Mouse (Mus musculus) neural tube, embryonic 14.5 days (tissue): ENCODE results near the gene Coro2a. TPM values are rescaled to one million over a fixed set of nuclear protein-coding genes. Genes with fewer than 3 reads are reported as not detected.

Experiments
- ATAC-seq: fragments of 200-750 bp; cut with Nextera tagmentation; 2 replicates; pipeline ENCODE4 v1.8.0; 2017; ENCODE audit warnings: low read depth, mild to moderate bottlenecking, moderate TSS enrichment, moderate library complexity
- H3K27ac ChIP-seq: fragments of 300-500 bp; sonication (generic); 2 replicates; pipeline ENCODE4 v1.5.1; 2014; ENCODE audit warnings: low read depth, mild to moderate bottlenecking, control low read depth, low read length, moderate library complexity, mixed read lengths
- H3K27me3 ChIP-seq: fragments of 300-500 bp; sonication (generic); 2 replicates; pipeline ENCODE4 v1.6.1; 2014; ENCODE audit warnings: low read length; ENCODE audit not compliant: control insufficient read depth, insufficient read depth
- H3K36me3 ChIP-seq: fragments of 300-500 bp; sonication (generic); 2 replicates; pipeline ENCODE4 v1.6.1; 2014; ENCODE audit warnings: low read length, mixed read lengths; ENCODE audit not compliant: control insufficient read depth, insufficient read depth
- H3K4me1 ChIP-seq: fragments of 300-500 bp; sonication (generic); 2 replicates; pipeline ENCODE4 v1.6.1; 2014; ENCODE audit warnings: low read length; ENCODE audit not compliant: control insufficient read depth, insufficient read depth
- H3K4me2 ChIP-seq: fragments of 300-500 bp; sonication (generic); 2 replicates; pipeline ENCODE4 v1.6.1; 2014; ENCODE audit warnings: mild to moderate bottlenecking, low read depth, low read length, control low read depth
- H3K4me3 ChIP-seq: fragments of 300-500 bp; sonication (generic); 2 replicates; pipeline ENCODE4 v1.5.1; 2014; ENCODE audit warnings: low read depth, low read length, control low read depth, mixed read lengths
- H3K9ac ChIP-seq: fragments of 300-500 bp; sonication (generic); replicated peaks from 2 replicates; pipeline ENCODE4 v1.6.1; 2014; ENCODE audit warnings: low read depth, mild to moderate bottlenecking, control low read depth, low read length, mixed read lengths
- H3K9me3 ChIP-seq: fragments of 300-500 bp; sonication (generic); 2 replicates; pipeline ENCODE4 v1.6.1; 2016; ENCODE audit warnings: low read length; ENCODE audit not compliant: control insufficient read depth
- WGBS: fragments of 180-500 bp; shearing (Covaris S2); extraction: QIAGEN DNeasy Blood & Tissue Kit; methylation state at CpG from one replicate; pipeline ENCODE4 v1.1.7; 2014; 5-methylcytosine and 5-hydroxymethylcytosine counted together
- polyA plus RNA-seq: library from polyadenylated mRNA; unstranded; fragments of >200 nt; fragmentation: Nextera tagmentation; extraction: Ambion mirVana; gene quantifications from 2 replicates; pipeline ENCODE4 v1.2.1, GENCODE M21; 2014

The Coro2a gene
- polyA plus RNA-seq, 1 experiment from 2014 or later = 7.6 TPM

- no peaks in the 10 kb centered on the region for H3K9me3 ChIP-seq
- H3K27ac ChIP-seq = no peak overlapping the region
- no peak overlapping the region for H3K4me3 ChIP-seq
- H3K9ac ChIP-seq = no peak overlapping the region
- WGBS = 79% methylated on average over 5 of the region's 5 CpGs
- no peaks in the 10 kb centered on the region for H3K4me1 ChIP-seq
- H3K36me3 ChIP-seq = no peaks in the 10 kb centered on the region
- no peak overlapping the region for H3K4me2 ChIP-seq
- H3K27me3 ChIP-seq = no peaks in the 10 kb centered on the region
- ATAC-seq = no peak
These were observed 40.0 kb downstream of the Coro2a start for GRCm38 (mm10) chr4:46562037-46562436.

- Histone ChIP-seq H3K9me3 (no peaks in the 10 kb centered on the region), H3K27me3 (no peaks in the 10 kb centered on the region), H3K4me1 (no peaks in the 10 kb centered on the region), H3K4me2 (no peak overlapping the region), H3K27ac (no peak overlapping the region), H3K36me3 (no peaks in the 10 kb centered on the region), H3K4me3 (no peak overlapping the region), H3K9ac (no peak overlapping the region)
- WGBS = 82% methylated on average over 14 of the region's 14 CpGs
- ATAC-seq = no peak
These were observed 41.8 kb downstream of the Coro2a start for GRCm38 (mm10) chr4:46560069-46560705.

- H3K27ac ChIP-seq = no peak overlapping the region
- H3K9me3 ChIP-seq = no peaks in the 10 kb centered on the region
- H3K27me3 ChIP-seq = no peaks in the 10 kb centered on the region
- no peaks in the 10 kb centered on the region for H3K4me1 ChIP-seq
- no peak overlapping the region for H3K9ac ChIP-seq
- no peaks in the 10 kb centered on the region for H3K36me3 ChIP-seq
- H3K4me3 ChIP-seq = no peak overlapping the region
- WGBS = 79% methylated on average over 22 of the region's 22 CpGs
- no peak for ATAC-seq
- H3K4me2 ChIP-seq = no peak overlapping the region
These were observed 43.0 kb downstream of the Coro2a start for GRCm38 (mm10) chr4:46558672-46559667.

GRCm38 (mm10) chr4:46556933-46557332 lies 45.1 kb downstream of the Coro2a start:
- H3K4me3 ChIP-seq = no peak overlapping the region
- ATAC-seq = no peak
- H3K36me3 ChIP-seq = no peaks in the 10 kb centered on the region
- no peak overlapping the region for H3K4me2 ChIP-seq
- H3K9ac ChIP-seq = no peak overlapping the region
- H3K9me3 ChIP-seq = no peaks in the 10 kb centered on the region
- H3K27me3 ChIP-seq = no peaks in the 10 kb centered on the region
- WGBS = 84% methylated on average over 3 of the region's 3 CpGs
- no peaks in the 10 kb centered on the region for H3K4me1 ChIP-seq
- H3K27ac ChIP-seq = no peak overlapping the region

- no peak overlapping the region for H3K4me3 ChIP-seq
- H3K4me1 ChIP-seq = no peaks in the 10 kb centered on the region
- H3K9ac ChIP-seq = no peak overlapping the region
- H3K27ac ChIP-seq = no peak overlapping the region
- 86% methylated on average over 9 of the region's 9 CpGs for WGBS
- no peaks in the 10 kb centered on the region for H3K9me3 ChIP-seq
- no peaks in the 10 kb centered on the region for H3K36me3 ChIP-seq
- H3K27me3 ChIP-seq = no peaks in the 10 kb centered on the region
- no peak for ATAC-seq
- H3K4me2 ChIP-seq = no peak overlapping the region
These were observed 46.2 kb downstream of the Coro2a start for GRCm38 (mm10) chr4:46555762-46556161.

- Histone ChIP-seq H3K4me2 (no peak overlapping the region), H3K27me3 (no peaks in the 10 kb centered on the region), H3K36me3 (no peaks in the 10 kb centered on the region), H3K4me3 (no peak overlapping the region), H3K9ac (no peak overlapping the region), H3K9me3 (no peaks in the 10 kb centered on the region), H3K4me1 (no peaks in the 10 kb centered on the region), H3K27ac (no peak overlapping the region)
- no peak for ATAC-seq
- 75% methylated on average over 10 of the region's 10 CpGs for WGBS
These were observed 47.5 kb downstream of the Coro2a start for GRCm38 (mm10) chr4:46554295-46555069.

GRCm38 (mm10) chr4:46553864-46554263 lies 48.1 kb downstream of the Coro2a start:
- no peak overlapping the region for H3K4me3 ChIP-seq
- no peaks in the 10 kb centered on the region for H3K36me3 ChIP-seq
- no peak overlapping the region for H3K4me2 ChIP-seq
- WGBS = 52% methylated on average over 1 of the region's 1 CpGs
- H3K9ac ChIP-seq = no peak overlapping the region
- no peaks in the 10 kb centered on the region for H3K4me1 ChIP-seq
- no peaks in the 10 kb centered on the region for H3K27me3 ChIP-seq
- H3K9me3 ChIP-seq = no peaks in the 10 kb centered on the region
- no peak for ATAC-seq
- H3K27ac ChIP-seq = no peak overlapping the region

GRCm38 (mm10) chr4:46550406-46550805 lies 51.6 kb downstream of the Coro2a start:
- H3K9me3 ChIP-seq = no peaks in the 10 kb centered on the region
- no peaks in the 10 kb centered on the region for H3K27me3 ChIP-seq
- 59% methylated on average over 8 of the region's 8 CpGs for WGBS
- no peak overlapping the region for H3K27ac ChIP-seq
- ATAC-seq = no peak
- H3K4me1 ChIP-seq = no peaks in the 10 kb centered on the region
- H3K9ac ChIP-seq = no peak overlapping the region
- H3K4me3 ChIP-seq = no peak overlapping the region
- no peaks in the 10 kb centered on the region for H3K36me3 ChIP-seq
- H3K4me2 ChIP-seq = no peak overlapping the region
